Mouse (Mus musculus): ENCODE measurements at regions not wholly inside any gene's neighbourhood (a gene's known extent, or its start where the extent isn't known, plus 50 kb on each side); places are given as distances from the start of the nearest gene placed in this dataset.

DNA sequence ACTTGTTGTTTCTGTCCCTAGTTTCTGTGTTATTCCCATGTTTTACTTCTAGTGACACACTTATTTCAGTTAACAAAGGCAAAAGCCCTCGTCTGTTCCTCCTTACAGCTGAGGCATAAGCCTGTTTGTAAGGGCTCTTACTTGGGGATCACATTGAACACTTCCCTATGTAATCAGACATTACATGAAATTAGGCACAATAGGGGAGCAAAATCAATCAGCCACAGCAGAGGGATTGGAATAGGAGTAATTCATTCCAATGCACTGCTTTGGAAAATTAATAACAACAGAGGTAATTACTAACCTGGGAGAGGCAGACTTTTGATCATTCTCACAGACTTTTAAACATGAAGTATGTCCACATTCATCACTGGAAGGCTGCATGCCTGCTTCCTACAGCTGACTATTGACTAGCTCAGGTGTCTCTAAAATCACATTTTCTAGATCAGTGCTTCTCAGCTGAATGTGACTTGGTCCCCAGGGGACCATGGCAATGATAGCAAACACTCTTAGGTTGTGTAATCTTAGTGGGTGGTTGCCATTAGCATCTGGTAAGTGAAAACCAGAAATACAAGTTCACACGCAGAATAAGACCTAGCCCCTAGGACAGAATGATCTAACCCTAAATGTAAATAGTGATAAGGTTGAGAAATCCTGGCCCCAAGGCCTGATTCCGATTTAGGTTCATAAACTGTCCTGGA lies 146.5 kb upstream of the Crbn start:
- Histone ChIP-seq H3K36me3 (ENCODE audit: control insufficient read depth, insufficient read depth) (no peaks in the 10 kb centered on the region), H3K27ac (ENCODE audit: low read length) (no peak overlapping the region), H3K4me1 (ENCODE audit: control insufficient read depth, low read depth, low read length) (no peaks in the 10 kb centered on the region), H3K4me2 (ENCODE audit: low read depth, low read length) (no peak overlapping the region), H3K4me3 (ENCODE audit: low read depth, low read length) (no peak overlapping the region), H3K9me3 (replicated peaks; ENCODE audit: control insufficient read depth, low read length) (no peaks in the 10 kb centered on the region), H3K9ac (ENCODE audit: low read depth, low read length) (no peak overlapping the region), H3K27me3 (ENCODE audit: control insufficient read depth, insufficient read depth, low read depth, low read length) (no peaks in the 10 kb centered on the region)
- WGBS (ENCODE audit: insufficient replicate concordance): 35% methylated on average over 3 of the region's 3 CpGs
- ATAC-seq (ENCODE audit: low read depth): no peak

DNA sequence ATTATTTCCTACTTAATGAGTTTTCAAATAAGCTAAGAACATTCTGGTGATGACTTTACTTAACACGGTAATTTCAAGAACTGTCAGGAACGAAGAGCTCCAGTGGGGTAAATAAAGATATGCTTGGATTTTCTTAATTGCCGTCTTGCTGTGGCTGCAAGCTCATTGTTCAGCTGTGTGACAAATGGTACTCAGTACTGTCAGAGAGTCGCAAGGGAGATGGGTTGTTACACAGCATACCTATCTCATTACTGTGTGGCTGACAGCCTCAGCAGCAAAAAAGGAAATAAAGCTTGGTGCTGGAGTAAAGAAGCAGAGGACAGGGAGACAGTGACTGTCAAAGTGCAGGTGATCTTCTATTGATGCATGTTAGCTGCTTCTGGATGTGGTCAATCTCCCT lies 151.0 kb upstream of the Crbn start:
- Histone ChIP-seq H3K27me3 (ENCODE audit: control insufficient read depth, insufficient read depth, low read depth, low read length) (no peaks in the 10 kb centered on the region), H3K4me2 (ENCODE audit: low read depth, low read length) (no peak overlapping the region), H3K4me3 (ENCODE audit: low read depth, low read length) (no peak overlapping the region), H3K9me3 (replicated peaks; ENCODE audit: control insufficient read depth, low read length) (no peaks in the 10 kb centered on the region), H3K4me1 (ENCODE audit: control insufficient read depth, low read depth, low read length) (no peaks in the 10 kb centered on the region), H3K27ac (ENCODE audit: low read length) (no peak overlapping the region), H3K36me3 (ENCODE audit: control insufficient read depth, insufficient read depth) (no peaks in the 10 kb centered on the region), H3K9ac (ENCODE audit: low read depth, low read length) (no peak overlapping the region)
- no peak for ATAC-seq (ENCODE audit: low read depth)
- WGBS (ENCODE audit: insufficient replicate concordance): 55% methylated on average over 4 of the region's 4 CpGs

DNA sequence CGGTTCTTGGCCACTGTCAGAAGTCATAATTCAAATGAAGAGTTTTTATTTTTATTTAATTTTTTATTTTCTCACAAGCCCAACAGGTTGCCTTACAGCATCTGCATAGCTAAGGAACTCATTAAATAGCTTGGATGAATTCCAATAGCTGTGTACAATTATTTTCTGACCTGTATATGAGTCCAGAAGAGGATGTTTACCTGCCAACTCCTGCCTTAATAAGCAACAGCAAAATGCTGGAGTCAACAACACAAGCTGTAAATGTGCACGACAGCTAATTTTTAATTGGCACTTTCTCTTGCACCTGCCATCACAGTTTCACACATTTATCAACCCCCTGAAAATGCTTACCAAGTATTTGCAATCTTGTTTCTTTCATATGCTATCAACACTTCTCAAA lies 161.4 kb upstream of the Crbn start:
- H3K27ac ChIP-seq (ENCODE audit: low read length): no peak overlapping the region
- 59% methylated on average over 2 of the region's 2 CpGs for WGBS (ENCODE audit: insufficient replicate concordance)
- no peak overlapping the region for H3K4me2 ChIP-seq (ENCODE audit: low read depth, low read length)
- H3K27me3 ChIP-seq (ENCODE audit: control insufficient read depth, insufficient read depth, low read depth, low read length): no peaks in the 10 kb centered on the region
- no peak overlapping the region for H3K4me3 ChIP-seq (ENCODE audit: low read depth, low read length)
- no peaks in the 10 kb centered on the region for H3K9me3 ChIP-seq (replicated peaks; ENCODE audit: control insufficient read depth, low read length)
- H3K36me3 ChIP-seq (ENCODE audit: control insufficient read depth, insufficient read depth): no peaks in the 10 kb centered on the region
- H3K9ac ChIP-seq (ENCODE audit: low read depth, low read length): no peak overlapping the region
- H3K4me1 ChIP-seq (ENCODE audit: control insufficient read depth, low read depth, low read length): no peaks in the 10 kb centered on the region
- ATAC-seq (ENCODE audit: low read depth): no peak

DNA sequence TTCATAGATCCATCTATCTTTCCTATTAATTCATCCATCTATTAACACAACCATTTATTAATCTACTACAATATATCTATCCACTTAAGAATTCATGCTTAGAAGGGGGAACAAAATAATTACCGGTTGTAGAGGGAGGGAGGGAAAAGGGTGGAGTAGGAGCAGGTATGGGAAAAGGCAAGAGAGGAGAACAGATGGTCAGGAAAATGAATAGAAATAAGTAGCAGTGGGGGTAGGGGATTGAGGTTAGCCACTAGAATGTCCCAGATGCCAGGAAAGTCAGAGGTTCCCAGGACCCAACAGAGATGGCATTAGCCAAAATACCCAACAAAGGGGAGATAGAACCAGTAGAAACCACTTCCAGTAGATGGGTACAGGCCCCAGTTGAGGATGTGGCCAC lies 164.5 kb upstream of the Crbn start:
- Histone ChIP-seq H3K4me2 (ENCODE audit: low read depth, low read length) (no peak overlapping the region), H3K27me3 (ENCODE audit: control insufficient read depth, insufficient read depth, low read depth, low read length) (no peaks in the 10 kb centered on the region), H3K27ac (ENCODE audit: low read length) (no peak overlapping the region), H3K36me3 (ENCODE audit: control insufficient read depth, insufficient read depth) (no peaks in the 10 kb centered on the region), H3K9me3 (replicated peaks; ENCODE audit: control insufficient read depth, low read length) (no peaks in the 10 kb centered on the region), H3K4me1 (ENCODE audit: control insufficient read depth, low read depth, low read length) (no peaks in the 10 kb centered on the region), H3K4me3 (ENCODE audit: low read depth, low read length) (no peak overlapping the region), H3K9ac (ENCODE audit: low read depth, low read length) (no peak overlapping the region)
- WGBS (ENCODE audit: insufficient replicate concordance): 48% methylated on average over 1 of the region's 1 CpGs
- ATAC-seq (ENCODE audit: low read depth): no peak

DNA sequence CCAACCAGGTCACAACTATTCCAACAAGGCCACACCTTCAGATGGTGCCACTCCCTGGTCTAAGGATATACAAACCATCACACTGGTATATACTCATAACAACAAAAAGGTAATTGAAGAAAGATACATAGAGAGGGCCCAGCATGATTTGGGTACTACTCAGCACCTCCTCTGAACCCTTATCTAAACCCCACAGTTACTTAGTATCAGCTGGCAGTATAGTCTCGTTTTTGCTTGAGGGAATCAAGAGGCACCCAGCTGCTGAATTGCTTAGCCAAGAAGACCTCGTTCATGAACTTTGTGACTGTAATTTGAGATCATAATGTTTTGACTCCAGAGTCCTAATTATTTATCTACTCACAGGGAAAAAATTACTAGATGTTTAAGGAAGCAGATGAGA lies 175.6 kb upstream of the Crbn start:
- H3K4me2 ChIP-seq (ENCODE audit: low read depth, low read length): no peak overlapping the region
- H3K36me3 ChIP-seq (ENCODE audit: control insufficient read depth, insufficient read depth): no peaks in the 10 kb centered on the region
- H3K9ac ChIP-seq (ENCODE audit: low read depth, low read length): no peak overlapping the region
- WGBS (ENCODE audit: insufficient replicate concordance): 28% methylated on average over 2 of the region's 2 CpGs
- no peak overlapping the region for H3K4me3 ChIP-seq (ENCODE audit: low read depth, low read length)
- no peaks in the 10 kb centered on the region for H3K9me3 ChIP-seq (replicated peaks; ENCODE audit: control insufficient read depth, low read length)
- H3K27me3 ChIP-seq (ENCODE audit: control insufficient read depth, insufficient read depth, low read depth, low read length): no peaks in the 10 kb centered on the region
- H3K4me1 ChIP-seq (ENCODE audit: control insufficient read depth, low read depth, low read length): no peaks in the 10 kb centered on the region
- ATAC-seq (ENCODE audit: low read depth): peak; percentile 68
- H3K27ac ChIP-seq (ENCODE audit: low read length): no peak overlapping the region

DNA sequence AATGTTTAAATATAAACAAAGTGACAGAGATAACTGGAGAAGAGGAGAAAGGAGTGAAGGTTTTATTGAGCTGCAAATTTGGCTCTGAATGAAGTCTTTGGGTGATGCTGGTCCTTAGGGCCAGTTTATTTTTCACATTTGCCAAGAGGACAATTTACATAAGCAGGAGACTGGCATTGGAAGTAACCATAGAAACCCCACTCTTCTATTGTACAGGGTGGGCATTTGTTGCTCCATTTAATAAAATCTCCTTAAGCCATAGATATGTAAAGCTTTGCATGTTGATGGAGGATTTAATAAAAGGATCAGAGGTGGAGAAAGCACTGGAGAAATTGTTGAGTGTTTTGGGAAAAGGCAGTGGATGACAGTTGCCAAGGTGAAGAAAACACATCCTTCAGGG lies 178.8 kb upstream of the Crbn start:
- ATAC-seq (ENCODE audit: low read depth): no peak
- Histone ChIP-seq H3K4me3 (ENCODE audit: low read depth, low read length) (no peak overlapping the region), H3K27ac (ENCODE audit: low read length) (no peak overlapping the region), H3K27me3 (ENCODE audit: control insufficient read depth, insufficient read depth, low read depth, low read length) (no peaks in the 10 kb centered on the region), H3K36me3 (ENCODE audit: control insufficient read depth, insufficient read depth) (no peaks in the 10 kb centered on the region), H3K9ac (ENCODE audit: low read depth, low read length) (no peak overlapping the region), H3K9me3 (replicated peaks; ENCODE audit: control insufficient read depth, low read length) (no peaks in the 10 kb centered on the region), H3K4me2 (ENCODE audit: low read depth, low read length) (no peak overlapping the region), H3K4me1 (ENCODE audit: control insufficient read depth, low read depth, low read length) (no peaks in the 10 kb centered on the region)

DNA sequence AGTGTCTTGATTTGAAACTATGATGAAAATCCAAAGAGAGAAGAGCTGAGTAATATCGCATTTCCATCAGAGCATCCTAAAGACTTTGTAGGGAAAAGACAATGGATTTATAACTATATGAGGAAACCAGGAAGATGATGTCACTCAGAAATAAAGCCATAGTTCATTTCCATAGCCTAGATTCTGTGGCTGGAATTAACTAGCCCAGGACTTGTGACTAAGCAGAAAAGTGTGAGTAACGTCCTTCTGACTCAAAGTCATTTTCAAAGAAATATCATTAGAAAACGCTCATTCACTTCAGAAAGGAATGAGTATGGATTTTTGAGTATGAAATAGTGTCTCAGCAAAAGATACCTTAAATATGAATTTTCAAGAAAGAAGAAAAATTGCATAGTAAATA lies 179.9 kb upstream of the Crbn start:
- Histone ChIP-seq H3K36me3 (ENCODE audit: control insufficient read depth, insufficient read depth) (no peaks in the 10 kb centered on the region), H3K4me3 (ENCODE audit: low read depth, low read length) (no peak overlapping the region), H3K4me1 (ENCODE audit: control insufficient read depth, low read depth, low read length) (no peaks in the 10 kb centered on the region), H3K9me3 (replicated peaks; ENCODE audit: control insufficient read depth, low read length) (no peaks in the 10 kb centered on the region), H3K27ac (ENCODE audit: low read length) (no peak overlapping the region), H3K27me3 (ENCODE audit: control insufficient read depth, insufficient read depth, low read depth, low read length) (no peaks in the 10 kb centered on the region), H3K9ac (ENCODE audit: low read depth, low read length) (no peak overlapping the region), H3K4me2 (ENCODE audit: low read depth, low read length) (no peak overlapping the region)
- 63% methylated on average over 3 of the region's 3 CpGs for WGBS (ENCODE audit: insufficient replicate concordance)
- no peak for ATAC-seq (ENCODE audit: low read depth)

DNA sequence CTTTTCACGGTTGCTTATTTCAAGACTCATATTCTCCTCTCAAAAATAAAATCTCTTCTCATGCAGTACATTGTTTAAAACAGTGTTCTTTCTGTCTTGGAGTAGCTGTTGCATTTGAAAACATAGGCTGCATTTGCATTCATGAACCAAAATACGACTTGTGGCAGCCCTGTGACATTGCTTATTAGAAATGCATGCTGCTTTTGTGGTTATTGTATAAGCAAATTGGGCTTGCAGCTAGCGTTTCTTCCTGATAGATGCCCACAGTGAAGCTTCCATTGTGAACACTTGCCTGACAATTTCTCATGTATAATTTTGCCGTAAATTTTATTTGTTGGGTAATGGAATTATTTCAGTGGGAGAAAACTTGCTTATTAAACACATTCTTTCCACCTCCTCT lies 180.3 kb upstream of the Crbn start:
- H3K4me2 ChIP-seq (ENCODE audit: low read depth, low read length): no peak overlapping the region
- WGBS (ENCODE audit: insufficient replicate concordance): 58% methylated on average over 4 of the region's 4 CpGs
- H3K27me3 ChIP-seq (ENCODE audit: control insufficient read depth, insufficient read depth, low read depth, low read length): no peaks in the 10 kb centered on the region
- no peak overlapping the region for H3K9ac ChIP-seq (ENCODE audit: low read depth, low read length)
- no peaks in the 10 kb centered on the region for H3K9me3 ChIP-seq (replicated peaks; ENCODE audit: control insufficient read depth, low read length)
- H3K4me3 ChIP-seq (ENCODE audit: low read depth, low read length): no peak overlapping the region
- ATAC-seq (ENCODE audit: low read depth): no peak
- H3K27ac ChIP-seq (ENCODE audit: low read length): no peak overlapping the region
- H3K4me1 ChIP-seq (ENCODE audit: control insufficient read depth, low read depth, low read length): no peaks in the 10 kb centered on the region
- no peaks in the 10 kb centered on the region for H3K36me3 ChIP-seq (ENCODE audit: control insufficient read depth, insufficient read depth)

DNA sequence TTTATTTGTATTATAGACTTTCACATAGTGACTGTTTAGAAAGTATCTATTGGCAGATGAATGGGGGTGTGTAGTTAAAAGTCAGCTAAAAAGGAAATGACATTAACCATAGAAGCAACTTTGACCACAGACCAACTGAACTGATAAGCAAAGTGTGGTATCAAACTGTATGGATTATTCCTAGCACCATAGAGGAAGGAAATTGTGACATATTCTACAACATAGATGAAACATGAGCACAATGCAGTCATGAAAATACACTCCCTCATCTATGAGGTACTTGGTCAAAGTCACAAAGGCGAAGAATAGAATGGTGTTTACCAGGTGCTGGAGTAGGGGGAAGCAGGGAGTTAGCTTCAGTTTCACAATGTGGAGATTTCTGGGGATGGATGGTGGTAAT lies 181.4 kb upstream of the Crbn start:
- Histone ChIP-seq H3K27ac (ENCODE audit: low read length) (no peak overlapping the region), H3K4me3 (ENCODE audit: low read depth, low read length) (no peak overlapping the region), H3K4me1 (ENCODE audit: control insufficient read depth, low read depth, low read length) (no peaks in the 10 kb centered on the region), H3K36me3 (ENCODE audit: control insufficient read depth, insufficient read depth) (no peaks in the 10 kb centered on the region), H3K9me3 (replicated peaks; ENCODE audit: control insufficient read depth, low read length) (no peaks in the 10 kb centered on the region), H3K27me3 (ENCODE audit: control insufficient read depth, insufficient read depth, low read depth, low read length) (no peaks in the 10 kb centered on the region), H3K4me2 (ENCODE audit: low read depth, low read length) (no peak overlapping the region), H3K9ac (ENCODE audit: low read depth, low read length) (no peak overlapping the region)
- no peak for ATAC-seq (ENCODE audit: low read depth)
- WGBS (ENCODE audit: insufficient replicate concordance): 50% methylated on average over 1 of the region's 1 CpGs

All from liver, embryonic 16.5 days (tissue).